Mouse (Mus musculus) brain, adult 10 weeks (tissue): ENCODE results near the gene Cstad. TPM values are rescaled to one million over a fixed set of nuclear protein-coding genes. Genes with fewer than 3 reads are reported as not detected.

Experiments used
- polyA plus RNA-seq: library from polyadenylated mRNA; stranded (reverse); fragments of 350-450 nt; fragmentation: Illumina TruSeq; extraction: RNeasy Lipid Tissue Mini Kit (QIAGEN cat#74804); gene quantifications from one replicate; pipeline ENCODE4 v1.2.3, GENCODE M21; 2015; ENCODE audit warnings: low read depth, low replicate concordance

Cstad gene
- polyA plus RNA-seq, result 4.4 TPM

GRCm38 (mm10) chr2:30594641-30595379 is at the start of gene Cstad:
Cstad (plus strand) TSS chr2:30595040.

Other genes with a start within 250 kb of the Cstad start
- gene Sh3glb2, start 235.7 kb upstream of the Cstad start, polyA plus RNA-seq, result 272 TPM
- 62.1 TPM for gene Miga2, start 230.8 kb upstream of the Cstad start, polyA plus RNA-seq
- gene Dolpp1, start 202.8 kb upstream of the Cstad start, polyA plus RNA-seq, result 20.7 TPM
- gene Crat, start 179.2 kb upstream of the Cstad start, polyA plus RNA-seq, result 31.3 TPM
- gene Ptpa, start 179.0 kb upstream of the Cstad start, polyA plus RNA-seq, result 190 TPM
- gene Ier5l, start 120.8 kb upstream of the Cstad start, polyA plus RNA-seq, result 10.3 TPM
- gene 1700001O22Rik, start 208.6 kb downstream of the Cstad start, polyA plus RNA-seq, result 7.1 TPM
- 39.7 TPM for gene Ntmt1, start 212.8 kb downstream of the Cstad start, polyA plus RNA-seq
- gene Asb6, start 235.3 kb downstream of the Cstad start, polyA plus RNA-seq, result 29.0 TPM
- 1.1 TPM for gene Prrx2, start 239.9 kb downstream of the Cstad start, polyA plus RNA-seq